16 mouse cellular contexts compared by ENCODE assay signal in genomic region chr13:11997366-11997765, GRCm38 (mm10).
"Had no signal": no experiment of that assay in that cellular context is flagged by ENCODE, and none has a peak within 500 bp of the region (broad histone marks: within the 10 kb centered on the region; RNA-seq: fewer than 3 reads in every experiment).

No protein-coding gene starts in this region.

- H3K27ac ChIP-seq: neural tube, embryonic 13.5 days; neural tube, embryonic 15.5 days; stomach, embryonic 15.5 days; stomach, postnatal 0 days had no signal

- H3K4me3 ChIP-seq: neural tube, embryonic 13.5 days; neural tube, embryonic 15.5 days; stomach, embryonic 15.5 days had no signal

- DNase-seq: retina, postnatal 1 day; right cerebral cortex, adult 18-20 months; right cerebral cortex, postnatal 14 days; right cerebral cortex, postnatal 25 days; right cerebral cortex, postnatal 4 days; spleen, adult 18-20 months; thymus, adult 18-20 months; thymus, adult 2 months; thymus, postnatal 14 days; thymus, postnatal 25 days; thymus, postnatal 36 days; thymus, postnatal 4 days had no signal
